Mouse (Mus musculus) hindbrain, embryonic 15.5 days (tissue): ENCODE data around the gene Tha1. TPM values are rescaled to one million over a fixed set of nuclear protein-coding genes. Genes with fewer than 3 reads are reported as not detected.

Source experiments
- ATAC-seq: fragments of 200-750 bp; cut with Nextera tagmentation; 2 replicates; pipeline ENCODE4 v1.8.0; 2017; ENCODE audit warnings: low read depth, moderate number of reproducible peaks, moderate TSS enrichment; ENCODE audit not compliant: low FRiP score
- H3K27ac ChIP-seq: fragments of 300-500 bp; sonication (generic); replicated peaks from 2 replicates; pipeline ENCODE4 v1.5.1; 2015; ENCODE audit warnings: mild to moderate bottlenecking, inconsistent platforms
- H3K27me3 ChIP-seq: fragments of 300-500 bp; sonication (generic); 2 replicates; pipeline ENCODE4 v1.6.1; 2015; ENCODE audit warnings: control low read depth, inconsistent platforms
- H3K36me3 ChIP-seq: fragments of 300-500 bp; sonication (generic); 2 replicates; pipeline ENCODE4 v1.6.1; 2015; ENCODE audit warnings: control low read depth, inconsistent platforms
- H3K4me1 ChIP-seq: fragments of 300-500 bp; sonication (generic); replicated peaks from 2 replicates; pipeline ENCODE4 v1.6.1; 2015; ENCODE audit warnings: control low read depth, inconsistent platforms
- H3K4me2 ChIP-seq: fragments of 300-500 bp; sonication (generic); 2 replicates; pipeline ENCODE4 v1.6.1; 2015; ENCODE audit warnings: moderate library complexity, mild to moderate bottlenecking, inconsistent platforms
- H3K4me3 ChIP-seq: fragments of 300-500 bp; sonication (generic); 2 replicates; pipeline ENCODE4 v1.5.1; 2015; ENCODE audit warnings: mild to moderate bottlenecking, inconsistent platforms
- H3K9ac ChIP-seq: fragments of 300-500 bp; sonication (generic); 2 replicates; pipeline ENCODE4 v1.6.1; 2015; ENCODE audit warnings: inconsistent platforms
- H3K9me3 ChIP-seq: fragments of 300-500 bp; sonication (generic); 2 replicates; pipeline ENCODE4 v1.6.1; 2016; ENCODE audit warnings: control low read depth, inconsistent platforms
- WGBS: fragments of 180-500 bp; shearing (Covaris S2); methylation state at CpG from one replicate; pipeline ENCODE4 v1.1.7; 2015; 5-methylcytosine and 5-hydroxymethylcytosine counted together
- polyA plus RNA-seq: library from polyadenylated mRNA; unstranded; fragments of >200 nt; fragmentation: Nextera tagmentation; extraction: Ambion mirVana; gene quantifications from 2 replicates; pipeline ENCODE4 v1.2.1, GENCODE M21; 2015

Tha1 gene
- polyA plus RNA-seq, 1 experiment from 2014 or later: 3.7 TPM

DNA sequence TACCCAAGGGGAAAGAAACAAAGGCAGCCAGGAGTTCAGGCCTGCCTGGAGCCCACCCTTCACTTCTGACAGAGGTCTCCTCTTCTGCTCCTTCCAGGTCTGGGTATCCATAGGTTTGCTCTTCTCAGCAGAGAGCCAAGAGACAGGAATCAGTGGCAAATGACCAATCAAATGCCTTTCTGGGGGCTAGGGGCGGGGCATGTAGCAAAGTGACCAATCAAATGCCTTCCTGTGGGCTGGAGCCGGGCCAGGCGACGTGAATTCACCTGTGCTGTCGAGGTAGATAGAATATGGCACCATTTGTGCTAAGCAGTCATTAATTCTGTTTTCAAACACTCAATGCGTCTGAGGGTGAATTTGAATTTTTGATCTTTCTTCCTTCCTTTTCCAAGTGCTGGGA, 18.9 kb upstream of the Tha1 start:
- 60% methylated on average over 6 of the region's 6 CpGs for WGBS
- H3K36me3 ChIP-seq: no peaks in the 10 kb centered on the region
- no peak overlapping the region for H3K4me3 ChIP-seq
- H3K4me1 ChIP-seq: peaks cover 33% of the 10 kb centered on the region
- no peak for ATAC-seq
- H3K4me2 ChIP-seq: no peak overlapping the region
- H3K27ac ChIP-seq: no peak overlapping the region
- peaks cover 28% of the 10 kb centered on the region for H3K27me3 ChIP-seq
- no peak overlapping the region for H3K9ac ChIP-seq
- no peaks in the 10 kb centered on the region for H3K9me3 ChIP-seq

DNA sequence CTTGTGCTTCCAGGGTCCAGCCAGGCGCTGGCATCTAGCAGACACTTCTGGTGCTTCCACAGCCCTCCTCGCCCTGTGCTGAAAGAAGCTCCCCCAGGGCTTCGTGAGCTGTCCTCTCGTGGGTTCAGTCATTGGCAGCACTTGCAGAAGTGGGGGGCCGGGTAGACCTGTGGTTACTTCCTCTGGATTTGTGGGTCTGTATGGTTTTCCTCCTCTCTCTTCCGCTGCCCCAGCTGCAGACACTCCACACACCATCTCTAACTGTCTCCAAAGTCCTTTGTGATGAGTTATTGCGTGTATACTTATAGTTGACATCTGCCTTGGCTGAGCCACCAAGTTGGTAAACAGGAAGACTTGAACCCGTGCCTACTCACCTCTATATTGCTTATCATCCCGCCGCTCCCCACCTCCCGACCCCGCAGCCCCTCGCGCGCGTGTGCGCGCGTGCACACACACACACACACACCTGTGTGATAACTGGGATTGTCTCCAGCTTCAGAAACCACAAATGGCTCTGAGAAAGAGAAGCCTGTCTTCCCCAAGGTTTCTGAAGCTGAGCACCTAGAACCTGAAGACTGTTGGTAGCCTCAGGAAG, 18.4 kb upstream of the Tha1 start:
- Histone ChIP-seq H3K9me3 (no peaks in the 10 kb centered on the region), H3K27me3 (peaks cover 30% of the 10 kb centered on the region), H3K9ac (no peak overlapping the region), H3K4me2 (no peak overlapping the region), H3K4me3 (no peak overlapping the region), H3K4me1 (peaks cover 33% of the 10 kb centered on the region), H3K27ac (no peak overlapping the region), H3K36me3 (no peaks in the 10 kb centered on the region)
- 93% methylated on average over 19 of the region's 19 CpGs for WGBS
- ATAC-seq: no peak

DNA sequence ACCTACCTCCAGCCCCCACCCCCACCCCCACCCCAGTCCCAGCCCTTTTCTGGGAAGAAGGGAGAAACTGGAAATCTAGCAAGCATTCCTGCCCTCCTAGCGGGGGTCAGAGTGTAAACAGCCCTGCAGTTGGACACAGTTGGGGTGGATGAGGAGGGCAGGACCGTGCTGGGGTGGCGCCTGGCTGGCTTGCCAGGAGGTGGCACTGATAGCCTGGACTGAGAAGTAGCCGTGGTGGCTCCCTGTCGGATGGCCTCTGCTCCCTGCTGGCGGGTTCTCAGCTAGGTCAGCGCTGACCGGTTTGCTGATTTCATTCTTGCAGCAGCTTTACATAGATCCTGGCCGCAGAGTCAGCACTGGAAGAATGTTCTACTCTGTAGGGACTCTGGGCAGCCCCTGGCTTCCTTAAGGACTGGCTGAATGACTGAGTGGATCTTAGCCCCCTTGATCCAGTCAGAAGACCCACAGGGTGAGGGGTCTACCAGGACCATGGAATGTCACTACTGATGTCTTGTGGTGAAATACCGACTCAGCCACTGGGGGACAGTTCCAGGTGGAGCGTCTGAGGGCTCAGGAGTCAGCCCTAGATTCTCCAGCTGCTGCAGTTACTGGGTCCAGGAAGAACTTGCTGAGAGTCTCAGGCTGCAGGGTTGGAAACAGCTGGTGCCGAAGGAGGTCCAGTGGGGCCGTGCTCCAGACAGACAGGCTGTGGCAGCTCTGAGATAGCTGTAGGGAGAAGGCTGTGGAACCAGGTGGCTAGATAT, 17.4 kb upstream of the Tha1 start:
- no peak for ATAC-seq
- H3K4me3 ChIP-seq: no peak overlapping the region
- no peak overlapping the region for H3K4me2 ChIP-seq
- no peak overlapping the region for H3K27ac ChIP-seq
- H3K27me3 ChIP-seq: peaks cover 33% of the 10 kb centered on the region
- H3K9me3 ChIP-seq: no peaks in the 10 kb centered on the region
- WGBS: 18% methylated on average over 13 of the region's 13 CpGs
- H3K9ac ChIP-seq: no peak overlapping the region
- peaks cover 33% of the 10 kb centered on the region for H3K4me1 ChIP-seq
- no peaks in the 10 kb centered on the region for H3K36me3 ChIP-seq

DNA sequence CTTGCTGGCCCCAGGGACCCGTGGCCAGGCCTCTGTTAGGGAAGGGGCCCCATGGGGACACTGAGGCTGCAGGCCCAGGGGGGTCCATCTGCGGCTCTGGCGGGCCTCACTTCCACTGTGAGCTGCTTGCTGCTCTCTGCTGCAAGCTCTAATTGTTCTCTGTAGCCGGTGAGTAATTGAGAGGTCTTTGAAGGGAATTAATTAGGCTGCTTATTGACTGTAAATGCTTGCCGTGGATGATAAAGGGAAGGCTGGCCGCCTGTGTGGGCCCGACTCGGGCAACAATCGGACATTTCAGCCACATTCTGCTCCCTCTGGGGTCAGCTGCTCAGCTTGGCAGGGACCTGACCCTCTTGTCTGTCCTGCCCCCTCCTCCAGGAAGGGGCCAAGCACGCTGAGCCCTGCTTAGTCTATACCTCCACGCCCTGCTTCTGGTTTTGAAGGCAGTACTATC, 16.6 kb upstream of the Tha1 start:
- H3K27ac ChIP-seq: peak overlapping the region; percentile 30; the same call in 1 of the 2 replicates
- H3K9ac ChIP-seq: no peak overlapping the region
- no peaks in the 10 kb centered on the region for H3K9me3 ChIP-seq
- ATAC-seq: peak; percentile 46; the same call in 1 of the 2 replicates
- 4% methylated on average over 11 of the region's 11 CpGs for WGBS
- peaks cover 33% of the 10 kb centered on the region for H3K4me1 ChIP-seq
- H3K4me3 ChIP-seq: no peak overlapping the region
- H3K27me3 ChIP-seq: peaks cover 33% of the 10 kb centered on the region
- H3K36me3 ChIP-seq: no peaks in the 10 kb centered on the region
- H3K4me2 ChIP-seq: no peak overlapping the region

DNA sequence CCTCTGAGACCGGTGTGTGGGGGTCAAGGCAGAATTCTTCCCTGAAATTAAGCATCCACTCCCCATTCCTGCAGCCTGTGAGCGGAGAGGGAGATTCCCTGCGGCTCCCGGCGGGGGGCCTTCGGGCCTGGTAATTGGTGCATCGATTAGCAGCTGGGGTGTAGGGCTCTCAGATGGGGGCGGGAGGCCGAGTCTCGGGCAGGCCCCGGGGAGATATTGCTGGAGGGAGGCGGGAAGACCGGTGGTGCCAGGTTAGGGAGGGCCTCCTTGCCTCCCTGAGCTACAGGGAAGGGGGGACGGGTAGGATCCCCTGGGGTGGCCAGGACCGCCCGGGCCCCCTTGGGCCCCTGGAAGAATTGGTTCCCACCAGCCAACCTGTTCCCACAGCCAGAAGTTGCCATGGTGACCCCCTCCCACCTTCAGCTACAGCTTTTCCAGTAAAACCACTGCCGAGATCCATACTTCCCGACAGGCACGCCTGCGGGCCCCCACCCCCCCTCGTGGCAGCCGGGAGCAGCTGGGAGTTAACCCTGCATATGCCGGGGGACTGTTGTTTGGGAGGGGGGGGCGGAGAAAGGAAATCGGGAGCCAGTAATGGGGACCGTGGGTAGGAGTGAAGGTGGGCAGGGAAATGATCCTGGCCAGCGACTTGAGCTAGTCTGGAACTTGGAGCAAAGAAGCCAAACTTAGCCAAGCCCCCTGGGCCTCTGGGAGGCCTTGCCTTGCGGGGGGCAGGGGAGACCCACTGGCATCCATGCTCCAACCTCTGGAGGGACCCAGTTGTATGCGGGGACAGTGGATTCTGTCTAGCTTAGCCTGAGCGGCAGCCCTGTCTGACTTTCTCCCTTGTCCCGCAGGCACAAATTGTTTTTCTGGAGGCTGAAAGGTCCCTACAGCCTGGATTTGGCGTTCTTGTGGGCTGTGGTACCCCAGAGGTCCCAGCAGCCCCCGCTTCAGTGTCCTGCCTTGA, 15.9 kb upstream of the Tha1 start:
- ATAC-seq: peak; percentile 24; the same call in 1 of the 2 replicates
- Histone ChIP-seq H3K9me3 (no peaks in the 10 kb centered on the region), H3K27ac (0 out of 2 replicates have a peak overlapping the region, but pooled peaks have one; percentile 30), H3K4me1 (peaks cover 33% of the 10 kb centered on the region), H3K9ac (no peak overlapping the region), H3K36me3 (no peaks in the 10 kb centered on the region), H3K4me2 (peak overlapping the region; percentile 44), H3K4me3 (peak overlapping the region; percentile 14), H3K27me3 (peaks cover 30% of the 10 kb centered on the region)
- 3% methylated on average over 32 of the region's 33 CpGs for WGBS

DNA sequence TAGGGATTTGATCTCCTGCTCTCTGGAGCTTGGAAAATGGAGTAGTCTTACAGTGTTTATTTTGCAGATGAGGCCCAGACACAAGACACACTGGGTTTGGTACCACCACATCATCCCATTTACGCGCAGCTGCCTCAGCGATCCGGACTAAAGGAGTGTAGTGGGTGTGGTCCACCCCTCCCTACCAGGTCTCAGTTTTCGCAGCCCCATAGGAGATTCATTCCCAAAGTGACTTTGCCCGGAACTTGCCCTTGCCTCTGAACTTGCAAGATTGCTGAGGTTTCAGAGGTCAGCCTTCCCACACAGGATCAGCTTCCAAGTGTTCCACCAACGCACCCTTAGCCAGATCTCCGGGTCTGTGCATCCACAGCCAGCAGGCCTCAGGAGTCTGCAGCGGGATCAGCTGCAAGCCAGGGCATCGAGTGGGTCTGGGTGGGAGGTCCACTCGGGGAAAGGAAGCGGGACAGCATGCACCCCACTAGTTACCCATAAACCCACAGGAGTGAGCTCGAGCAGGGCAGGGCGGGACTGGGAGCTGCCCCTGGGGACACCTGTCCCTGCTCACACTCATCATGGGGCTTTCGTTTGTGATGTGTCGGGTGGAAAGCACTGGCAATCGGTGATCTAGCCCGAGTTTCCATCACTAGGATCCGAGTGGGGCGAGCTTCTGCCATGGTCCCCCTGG, 15.0 kb upstream of the Tha1 start:
- Histone ChIP-seq H3K9me3 (no peaks in the 10 kb centered on the region), H3K36me3 (no peaks in the 10 kb centered on the region), H3K27me3 (peaks cover 24% of the 10 kb centered on the region), H3K9ac (no peak overlapping the region), H3K27ac (no peak overlapping the region), H3K4me2 (peak overlapping the region; percentile 44), H3K4me3 (no peak overlapping the region), H3K4me1 (peaks cover 33% of the 10 kb centered on the region)
- peak; percentile 33; the same call in 1 of the 2 replicates for ATAC-seq
- 19% methylated on average over 20 of the region's 20 CpGs for WGBS

DNA sequence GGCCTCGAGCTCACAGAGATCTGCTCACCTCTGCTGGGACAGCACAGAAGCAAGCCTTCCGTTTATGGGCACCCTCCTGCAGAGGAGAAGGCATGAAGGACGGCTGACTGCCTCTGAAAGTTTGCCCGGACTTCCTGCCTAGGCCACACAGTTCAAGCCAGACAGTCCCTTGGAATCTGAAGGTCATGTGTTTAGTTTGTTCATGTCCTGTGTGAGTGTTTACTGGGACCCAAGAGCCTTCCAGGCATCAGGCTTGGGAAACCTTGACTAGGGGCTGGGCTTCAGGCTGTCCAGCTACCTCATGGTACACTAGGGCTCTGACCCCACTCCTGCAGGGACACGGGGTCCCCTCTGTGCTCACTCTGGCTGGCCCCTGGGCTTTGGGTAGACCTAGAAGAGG, 12.7 kb upstream of the Tha1 start:
- no peaks in the 10 kb centered on the region for H3K36me3 ChIP-seq
- no peaks in the 10 kb centered on the region for H3K9me3 ChIP-seq
- H3K9ac ChIP-seq: no peak overlapping the region
- H3K4me3 ChIP-seq: no peak overlapping the region
- peaks cover 16% of the 10 kb centered on the region for H3K27me3 ChIP-seq
- ATAC-seq: no peak
- no peak overlapping the region for H3K4me2 ChIP-seq
- H3K27ac ChIP-seq: no peak overlapping the region
- peaks cover 43% of the 10 kb centered on the region for H3K4me1 ChIP-seq
- WGBS: 57% methylated on average over 5 of the region's 5 CpGs

DNA sequence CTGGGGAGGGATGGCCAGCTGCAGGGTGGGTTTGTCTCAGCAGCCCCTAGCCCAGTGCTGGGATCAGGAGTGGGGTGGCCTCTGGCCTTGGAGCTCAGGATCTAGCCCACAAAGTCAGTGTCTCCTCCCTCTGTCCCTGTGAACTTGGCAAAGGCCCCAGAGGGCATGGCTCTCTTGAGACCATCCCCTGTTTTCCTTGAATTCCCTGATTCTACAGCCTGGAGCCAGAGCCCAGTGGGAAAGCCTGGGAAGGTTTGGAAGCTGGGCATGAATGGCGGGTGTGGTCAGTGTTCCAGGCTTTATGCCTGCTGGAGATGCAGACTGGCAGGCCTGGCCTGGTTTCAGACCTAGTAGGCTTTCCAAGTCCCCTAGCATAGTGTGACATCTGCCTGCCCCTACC, 8.9 kb upstream of the Tha1 start:
- H3K4me2 ChIP-seq: no peak overlapping the region
- H3K4me1 ChIP-seq: peaks cover 29% of the 10 kb centered on the region
- WGBS: 56% methylated on average over 1 of the region's 1 CpGs
- no peaks in the 10 kb centered on the region for H3K36me3 ChIP-seq
- no peak overlapping the region for H3K9ac ChIP-seq
- H3K27me3 ChIP-seq: peaks cover 4% of the 10 kb centered on the region; the same call in 1 of the 2 replicates
- no peak for ATAC-seq
- no peak overlapping the region for H3K4me3 ChIP-seq
- H3K27ac ChIP-seq: no peak overlapping the region
- H3K9me3 ChIP-seq: no peaks in the 10 kb centered on the region

DNA sequence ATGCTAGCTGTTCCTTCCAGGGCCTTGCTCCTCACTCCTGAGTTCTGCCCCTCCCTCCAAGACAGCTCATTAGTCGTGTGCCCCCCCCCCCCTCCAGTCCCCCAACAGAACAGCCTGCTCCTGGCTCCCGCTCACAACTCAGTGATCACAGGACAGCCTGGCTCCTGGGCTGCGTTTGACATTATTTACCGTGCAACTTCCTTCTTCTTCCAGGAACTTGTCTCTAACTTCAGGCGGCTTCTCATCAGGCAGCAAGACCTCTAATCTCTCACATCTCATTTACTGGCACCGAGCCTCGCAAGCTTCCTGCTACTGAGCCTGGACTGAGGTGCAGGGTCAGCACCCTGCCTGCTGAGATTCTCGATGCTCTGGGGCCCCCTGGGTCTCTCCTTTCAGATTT, 8.5 kb upstream of the Tha1 start:
- peaks cover 4% of the 10 kb centered on the region; the same call in 1 of the 2 replicates for H3K27me3 ChIP-seq
- no peaks in the 10 kb centered on the region for H3K9me3 ChIP-seq
- no peaks in the 10 kb centered on the region for H3K36me3 ChIP-seq
- WGBS: 24% methylated on average over 8 of the region's 8 CpGs
- no peak overlapping the region for H3K4me2 ChIP-seq
- peaks cover 29% of the 10 kb centered on the region for H3K4me1 ChIP-seq
- no peak overlapping the region for H3K4me3 ChIP-seq
- H3K27ac ChIP-seq: no peak overlapping the region
- H3K9ac ChIP-seq: no peak overlapping the region
- no peak for ATAC-seq

DNA sequence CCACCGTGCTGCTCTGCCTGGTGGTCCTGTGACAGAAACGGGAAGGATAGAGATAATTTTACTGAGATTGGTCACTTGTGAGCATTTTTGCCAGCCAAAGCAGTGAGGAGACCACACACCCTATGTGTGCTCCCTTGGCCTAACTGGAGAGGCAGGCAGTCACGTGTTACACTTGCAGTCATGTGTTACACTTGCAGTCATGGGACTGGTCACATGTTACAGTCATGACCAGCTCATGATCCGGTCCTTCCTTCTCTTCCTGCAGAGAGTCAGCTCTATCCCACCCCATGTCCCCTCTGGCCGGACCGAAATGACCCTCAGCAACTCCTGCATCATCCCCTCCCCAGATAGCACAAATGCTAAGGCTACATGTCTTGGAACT, 7.7 kb upstream of the Tha1 start:
- no peak overlapping the region for H3K4me3 ChIP-seq
- H3K4me2 ChIP-seq: no peak overlapping the region
- H3K27me3 ChIP-seq: no peaks in the 10 kb centered on the region
- H3K4me1 ChIP-seq: peaks cover 29% of the 10 kb centered on the region
- H3K9ac ChIP-seq: no peak overlapping the region
- H3K27ac ChIP-seq: no peak overlapping the region
- no peak for ATAC-seq
- no peaks in the 10 kb centered on the region for H3K9me3 ChIP-seq
- no peaks in the 10 kb centered on the region for H3K36me3 ChIP-seq
- 87% methylated on average over 6 of the region's 6 CpGs for WGBS

DNA sequence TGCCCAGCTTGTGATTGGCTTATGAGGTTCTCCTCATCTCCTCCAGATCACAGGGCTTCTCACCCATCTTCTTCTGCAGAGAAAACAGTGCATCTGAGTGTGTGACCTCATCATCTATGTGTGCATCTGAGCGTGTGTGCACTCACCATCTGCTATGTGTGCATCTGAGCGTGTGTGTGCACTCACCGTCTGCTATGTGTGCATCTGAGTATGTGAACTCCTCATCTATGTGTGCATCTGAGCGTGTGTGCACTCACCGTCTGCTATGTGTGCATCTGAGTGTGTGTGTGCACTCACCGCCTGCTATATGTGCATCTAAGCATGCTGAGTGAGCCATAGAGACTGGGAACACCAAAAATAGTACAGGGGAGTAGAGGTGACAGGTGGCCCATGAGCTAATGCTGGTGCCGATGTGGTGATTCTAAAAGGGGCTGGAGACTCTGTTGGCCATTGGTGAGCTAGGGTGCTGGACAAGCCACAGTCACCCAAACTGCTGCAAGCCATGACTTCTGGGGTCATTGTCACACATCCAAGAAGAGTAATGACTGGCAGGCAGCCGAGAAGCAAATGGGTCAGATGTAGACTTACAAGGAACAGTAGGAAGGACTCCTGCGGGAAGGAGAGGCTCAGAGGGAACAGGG, 7.2 kb upstream of the Tha1 start:
- no peak for ATAC-seq

More for the DNA sequence above, 7.2 kb upstream of the Tha1 start:
- Histone ChIP-seq H3K27me3 (no peaks in the 10 kb centered on the region), H3K9ac (no peak overlapping the region), H3K9me3 (no peaks in the 10 kb centered on the region), H3K36me3 (no peaks in the 10 kb centered on the region), H3K4me1 (peaks cover 29% of the 10 kb centered on the region), H3K4me3 (no peak overlapping the region), H3K4me2 (no peak overlapping the region), H3K27ac (no peak overlapping the region)
- WGBS: 86% methylated on average over 9 of the region's 9 CpGs
